Mouse (Mus musculus): ENCODE measurements around the gene Vmn2r26.
"Not testable (repeated sequence)": the region's sequence is repeated elsewhere in the genome, so short reads cannot be mapped to it uniquely, and the experiment has no call there.

Gene Vmn2r26

DNA sequence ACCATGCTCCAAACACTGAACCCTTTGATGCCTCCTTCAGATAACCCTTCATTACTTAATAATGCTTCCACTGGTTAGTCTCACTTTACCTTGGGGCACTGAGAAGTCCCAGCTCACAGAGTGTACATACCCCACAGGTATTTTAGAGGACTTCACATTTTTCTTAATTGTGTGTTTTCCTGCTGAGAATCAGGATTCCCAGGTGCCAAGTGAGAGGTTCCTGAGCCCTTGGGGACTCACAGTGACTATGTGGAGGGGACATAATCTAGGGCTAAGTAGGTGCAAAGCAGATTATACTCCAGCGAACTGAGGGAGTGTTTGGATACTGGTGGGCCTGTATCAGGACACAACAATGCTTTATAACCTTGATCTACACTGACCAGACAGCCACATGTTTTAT, at the start of gene Vmn2r26:
Gene Vmn2r26 (plus strand): TSS at position 301 of the 400 bp plus-strand sequence.
- DNase-seq (ENCODE audit: low spot score in 2 of 2) = not testable (repeated sequence)

GRCm38 (mm10) chr6:124020841-124021240, 3.5 kb upstream of the Vmn2r26 start:
- no peak for DNase-seq (ENCODE audit: low spot score in 2 of 2)

DNA sequence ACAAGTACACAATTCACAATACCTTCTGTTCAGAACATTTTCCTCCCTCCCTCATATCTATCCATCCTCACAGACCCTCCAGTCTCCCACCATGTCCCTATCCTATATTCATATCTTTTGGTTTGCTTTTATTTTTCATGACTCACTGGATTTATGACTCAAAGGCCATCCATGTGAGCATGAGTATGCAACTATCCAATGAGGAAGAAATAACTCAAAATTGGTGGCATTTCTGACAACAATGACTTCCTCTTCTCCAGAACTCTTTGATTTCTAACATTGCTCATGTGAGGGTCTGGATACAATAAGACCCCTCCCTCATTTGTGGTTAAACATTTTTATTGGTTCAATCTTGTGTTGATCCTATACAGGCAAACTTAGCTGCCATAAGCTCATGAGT, 24.0 kb downstream of the Vmn2r26 start:
- DNase-seq (ENCODE audit: low spot score in 2 of 2) = no peak

GRCm38 (mm10) chr6:124053611-124054010, 29.2 kb downstream of the Vmn2r26 start:
- not testable (repeated sequence) for DNase-seq (ENCODE audit: low spot score in 2 of 2)

- no peak for DNase-seq (ENCODE audit: low spot score in 2 of 2)
Observed at GRCm38 (mm10) chr6:124102334-124102733, 78.0 kb downstream of the Vmn2r26 start.
